Mouse (Mus musculus): ENCODE data around the gene Btg1.

GRCm38 (mm10) chr10:96624406-96624805 lies 7.6 kb downstream of the Btg1 start:
- TF ChIP-seq CTCF (IDR thresholded peaks at IDR 0.05; ENCODE audit: borderline replicate concordance, extremely low read depth, insufficient read depth, insufficient read length) (no peak), POLR2A (IDR thresholded peaks at IDR 0.05; ENCODE audit: borderline replicate concordance, extremely low read depth, insufficient read depth, insufficient read length, poor library complexity, severe bottlenecking) (no peak)

Data from brain, embryonic 14.5 days (tissue).